Mouse (Mus musculus) liver, embryonic 14.5 days (tissue): ENCODE data around the gene Ccdc17.

Experiments
- CTCF ChIP-seq: IDR thresholded peaks from 2 replicates; pipeline ENCODE4 v1.5.1; 2016; ENCODE audit warnings: antibody characterized with exemption, low read depth, control low read depth
- EP300 ChIP-seq: IDR thresholded peaks from 2 replicates; pipeline ENCODE4 v1.6.1; 2016; ENCODE audit warnings: antibody characterized with exemption, low read depth

DNA sequence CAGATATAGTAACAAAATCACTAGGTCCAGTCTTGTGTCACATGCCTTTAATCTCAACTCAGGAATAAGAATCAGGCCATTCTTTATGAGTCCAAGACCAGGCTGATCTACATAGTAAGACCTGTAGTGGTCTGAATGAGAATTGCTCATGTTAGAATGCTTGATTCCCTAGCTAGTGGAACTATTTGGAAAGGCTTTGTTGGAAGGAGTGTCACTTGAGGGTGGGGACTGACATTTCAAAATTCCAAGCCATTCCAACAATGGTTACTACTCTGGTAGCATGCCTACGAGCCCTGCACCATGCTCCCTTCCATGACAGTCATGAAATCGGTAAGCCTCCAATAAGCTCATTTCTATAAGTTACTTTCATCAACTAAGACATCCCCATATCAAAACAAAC, 16.2 kb downstream of the Ccdc17 start:
- TF ChIP-seq CTCF (no peak), EP300 (no peak)
